Mouse (Mus musculus) B cell, adult 2 months (primary cell): Measurements from ENCODE around the gene Fam129a.
A peak's percentile ranks its signal among the peaks of the same experiment; 100 is the strongest.

Source experiments
- DNase-seq, 2 experiments: peaks; one replicate each; pipeline ENCODE4 v3.0.0; 2022

Fam129a gene

DNA sequence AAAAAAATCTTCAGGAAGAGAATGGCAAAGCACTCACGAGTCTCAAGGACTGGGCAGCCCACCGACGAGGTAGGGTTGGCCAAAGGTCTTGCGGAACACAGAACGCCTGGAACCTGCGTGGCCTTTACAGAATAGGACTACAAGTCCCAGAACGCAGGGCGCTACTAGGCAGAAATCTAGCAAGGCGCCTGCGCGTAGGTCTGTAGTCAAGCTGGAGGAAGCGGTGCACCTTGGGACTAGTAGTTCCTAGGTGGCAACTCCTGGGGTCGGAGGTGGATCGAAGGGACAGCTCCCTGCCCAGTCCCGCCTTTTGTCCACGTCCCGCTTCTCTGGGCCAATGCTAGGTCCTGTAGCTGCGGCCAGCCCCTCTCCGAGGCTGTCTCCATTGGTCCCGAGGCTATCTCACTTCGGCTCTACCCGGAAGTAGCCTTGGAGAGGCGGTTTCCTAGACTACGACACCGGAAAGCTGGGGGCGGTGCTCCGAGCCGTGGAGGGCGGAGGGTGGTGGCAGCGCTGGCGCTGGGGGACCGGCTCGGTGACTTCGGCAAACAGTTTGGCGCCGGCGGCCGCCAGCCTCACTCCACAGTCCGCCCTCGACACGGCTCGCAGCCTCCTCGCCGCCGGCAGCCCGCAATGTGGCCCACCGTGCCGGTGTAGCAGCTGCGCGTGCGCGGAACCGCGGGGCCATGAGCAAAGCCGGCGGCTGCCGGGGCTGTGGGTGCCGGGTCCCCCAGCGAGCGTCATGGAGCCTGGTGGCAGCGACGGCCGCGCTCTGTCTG is 184.1 kb downstream of the Fam129a start, which contains the start of gene Edem3:
Gene Edem3, plus strand, starts transcription at position 491 of the 779 bp plus-strand sequence.
- peak; percentile 95 to 96 for DNase-seq

DNA sequence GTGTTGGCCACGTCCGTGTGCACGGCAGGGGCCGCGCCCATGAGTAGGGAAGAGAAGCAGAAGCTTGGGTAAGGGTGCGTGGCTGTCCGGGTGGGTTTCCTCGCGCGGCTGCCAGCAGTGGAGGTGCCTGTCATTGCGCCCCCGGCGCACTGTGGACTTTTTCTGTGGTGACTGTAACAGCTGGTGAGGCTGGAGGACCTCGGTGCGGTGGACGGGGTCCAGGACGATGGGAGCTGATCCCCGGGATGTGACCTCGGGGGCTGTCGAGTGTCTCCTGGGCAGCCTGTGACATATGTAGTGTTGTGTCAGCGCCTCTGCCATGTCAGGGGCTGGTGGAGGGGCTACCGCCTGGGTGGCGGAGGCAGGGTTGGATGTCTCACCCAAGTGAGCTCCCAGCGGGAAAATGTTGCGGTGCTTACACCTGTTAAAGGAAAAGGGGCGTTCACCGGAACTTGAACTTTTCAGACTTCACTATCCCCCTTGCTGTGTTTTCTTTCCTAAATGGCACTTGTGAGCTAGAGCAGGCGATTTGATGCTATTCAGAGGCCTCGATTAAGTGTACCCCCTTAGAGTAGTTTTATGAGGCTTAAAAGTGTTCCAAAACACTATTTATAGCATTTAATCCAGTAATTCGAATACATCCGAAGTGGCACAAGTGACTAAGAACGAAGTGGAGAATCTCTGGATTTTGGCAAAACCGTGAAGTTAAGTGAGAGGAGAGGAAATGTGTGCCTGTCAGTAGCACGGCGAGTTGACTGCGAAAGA is 184.9 kb downstream of the Fam129a start:
- peak; percentile 7 to 14 for DNase-seq

DNA sequence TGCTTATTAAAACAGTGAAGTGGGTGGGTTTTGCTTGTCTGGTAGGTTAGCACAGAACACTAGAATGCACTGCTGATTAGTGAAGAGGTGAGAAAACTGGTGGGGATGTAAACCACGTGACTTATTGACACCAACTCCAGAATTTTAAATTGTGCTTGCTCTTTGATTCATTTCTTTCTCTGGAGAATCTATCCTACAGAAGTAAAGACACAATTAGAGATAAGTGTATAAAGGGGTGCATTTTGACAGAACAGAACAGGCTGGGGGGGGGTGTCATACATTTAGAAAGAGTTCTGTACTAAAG is 185.4 kb downstream of the Fam129a start:
- no peak for DNase-seq

DNA sequence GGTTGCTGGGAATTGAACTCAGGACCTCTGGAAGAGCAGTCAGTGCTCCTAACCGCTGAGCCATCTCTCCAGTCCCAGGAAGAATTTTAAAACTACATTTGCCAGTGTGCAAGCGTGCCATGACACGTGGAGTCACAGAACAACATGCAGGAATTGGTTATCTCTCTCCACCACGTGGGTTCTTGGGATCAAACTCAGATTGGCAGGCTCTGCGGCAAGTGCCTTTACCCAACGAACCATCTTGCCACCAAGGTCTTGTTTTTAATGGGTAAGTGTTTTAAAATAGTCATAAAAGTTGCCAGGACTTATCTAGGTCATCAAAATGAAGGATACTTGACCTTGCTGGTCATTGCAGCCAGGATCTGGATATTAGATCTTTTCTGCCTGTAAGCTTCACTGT is 187.3 kb downstream of the Fam129a start:
- DNase-seq: no peak

DNA sequence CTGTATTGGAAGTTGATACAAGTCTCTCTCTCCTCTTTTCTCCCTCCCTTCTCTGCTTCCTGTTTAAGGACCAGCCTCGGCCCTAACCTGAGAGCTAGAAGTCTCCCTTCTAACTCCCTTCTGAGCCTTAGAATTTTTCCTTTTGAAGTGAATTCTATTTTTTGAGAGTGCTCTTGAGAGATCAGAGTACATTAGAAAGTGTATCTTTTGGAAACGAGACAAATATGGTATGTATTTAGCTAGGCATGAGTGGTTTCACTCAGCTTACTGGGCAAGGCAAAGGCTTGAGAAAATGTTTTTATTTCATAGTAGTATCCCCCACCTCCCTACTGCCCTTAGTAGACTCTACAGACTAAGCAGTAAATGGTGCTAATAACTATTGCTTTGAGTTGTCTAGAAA is 188.0 kb downstream of the Fam129a start:
- no peak for DNase-seq

DNA sequence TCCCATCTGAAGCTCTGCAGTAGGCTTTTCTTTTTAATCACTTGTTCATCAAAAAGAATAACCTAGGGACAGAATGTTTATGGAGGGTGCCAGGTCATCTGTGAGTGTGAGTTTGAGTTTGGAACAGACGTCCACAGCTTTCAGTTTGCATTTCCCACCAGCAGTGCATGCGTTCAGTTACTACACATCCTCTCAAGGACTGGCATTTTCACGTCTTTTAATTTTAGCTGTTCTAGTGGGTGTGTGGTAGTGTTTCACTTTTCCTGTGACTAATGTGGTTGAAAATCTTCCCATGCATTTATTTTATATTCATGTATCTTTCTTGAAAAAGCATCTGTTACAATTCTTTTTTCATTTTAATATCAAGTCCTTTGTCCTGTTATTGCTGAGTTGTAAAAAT is 193.2 kb downstream of the Fam129a start:
- no peak for DNase-seq

DNA sequence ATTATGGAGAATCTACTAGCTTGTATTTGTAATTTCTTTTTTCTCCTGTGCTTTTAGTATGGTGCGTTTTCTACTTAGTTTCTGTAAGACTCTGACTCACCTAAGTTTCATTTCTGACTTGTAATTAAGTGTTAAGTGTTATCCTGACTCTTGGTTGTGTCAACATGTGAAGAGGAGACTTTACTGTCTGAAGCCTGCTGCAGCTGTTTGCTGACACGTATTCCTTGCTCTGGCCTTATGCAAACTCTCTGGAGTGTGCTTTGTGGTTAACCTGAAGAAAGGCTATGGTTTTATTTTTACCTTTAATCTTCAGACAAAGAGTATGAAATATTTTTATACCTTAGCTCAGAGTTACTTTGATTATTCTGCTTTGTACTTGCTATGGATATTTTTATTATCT is 195.2 kb downstream of the Fam129a start:
- no peak for DNase-seq

DNA sequence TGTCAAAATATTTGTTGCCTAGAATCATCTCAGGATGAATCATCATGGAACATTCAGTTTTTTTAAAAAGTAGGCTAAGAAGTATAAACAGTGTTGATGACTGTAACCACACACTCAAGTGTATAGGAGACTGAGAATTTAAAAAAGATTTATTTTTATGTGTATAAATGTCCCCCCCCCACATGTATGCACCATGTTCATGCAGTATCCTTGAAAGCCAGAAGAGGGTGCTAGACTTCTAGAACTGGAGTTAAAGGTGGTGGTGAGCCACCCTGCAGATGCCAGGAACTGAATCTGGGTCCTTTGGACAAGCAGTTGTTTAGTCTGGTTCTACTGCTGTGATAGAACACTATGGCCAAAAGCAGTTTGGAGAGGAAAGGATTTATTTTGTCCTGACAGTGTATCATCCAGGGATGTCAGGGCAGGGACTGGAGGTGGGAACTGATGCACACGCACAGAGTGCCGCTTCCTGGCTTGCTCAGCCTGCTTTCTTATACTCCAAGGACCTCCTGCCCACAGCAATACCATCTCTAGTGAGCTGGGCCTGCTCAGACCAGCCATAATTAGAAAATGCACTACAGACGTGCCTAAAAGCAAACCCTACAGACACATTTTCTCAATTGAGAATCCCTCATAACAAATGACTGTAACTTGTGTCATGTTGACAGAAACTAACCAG is 196.1 kb downstream of the Fam129a start:
- peak; percentile 39 for DNase-seq

DNA sequence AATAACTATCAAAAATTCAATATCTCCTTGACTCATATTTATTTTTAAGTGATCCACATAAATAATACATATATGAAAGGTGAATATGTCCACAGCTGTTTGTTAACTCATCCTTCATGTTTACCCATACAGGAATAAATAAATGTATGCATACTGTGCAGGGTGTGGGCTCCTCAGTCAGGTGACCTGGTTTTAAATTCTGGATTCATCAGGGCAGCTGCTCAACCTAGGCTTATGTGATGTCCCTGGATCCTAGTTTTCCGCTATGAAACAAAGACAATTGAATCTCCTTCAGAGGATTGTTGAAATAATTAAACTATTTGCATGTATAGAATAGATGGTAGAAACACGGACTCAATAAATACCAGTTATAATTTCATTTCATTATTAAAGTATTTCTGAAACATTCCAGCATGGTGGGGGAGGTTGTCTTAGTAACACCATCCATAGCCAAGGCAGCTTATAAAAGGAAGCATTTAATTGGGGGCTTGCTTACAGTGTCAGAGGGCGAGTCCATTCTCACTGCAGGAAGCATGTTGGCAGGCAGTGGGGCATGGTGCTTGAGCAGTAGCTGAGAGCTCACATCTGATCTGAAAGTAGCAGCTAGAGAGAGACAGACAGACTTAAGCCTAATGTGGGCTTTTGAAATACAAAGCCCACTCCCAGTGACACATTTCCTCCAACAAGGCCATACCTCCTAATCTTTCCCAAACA is 198.4 kb downstream of the Fam129a start:
- no peak for DNase-seq
